Mouse (Mus musculus): ENCODE measurements around the gene Lyplal1.

Gene Lyplal1

DNA sequence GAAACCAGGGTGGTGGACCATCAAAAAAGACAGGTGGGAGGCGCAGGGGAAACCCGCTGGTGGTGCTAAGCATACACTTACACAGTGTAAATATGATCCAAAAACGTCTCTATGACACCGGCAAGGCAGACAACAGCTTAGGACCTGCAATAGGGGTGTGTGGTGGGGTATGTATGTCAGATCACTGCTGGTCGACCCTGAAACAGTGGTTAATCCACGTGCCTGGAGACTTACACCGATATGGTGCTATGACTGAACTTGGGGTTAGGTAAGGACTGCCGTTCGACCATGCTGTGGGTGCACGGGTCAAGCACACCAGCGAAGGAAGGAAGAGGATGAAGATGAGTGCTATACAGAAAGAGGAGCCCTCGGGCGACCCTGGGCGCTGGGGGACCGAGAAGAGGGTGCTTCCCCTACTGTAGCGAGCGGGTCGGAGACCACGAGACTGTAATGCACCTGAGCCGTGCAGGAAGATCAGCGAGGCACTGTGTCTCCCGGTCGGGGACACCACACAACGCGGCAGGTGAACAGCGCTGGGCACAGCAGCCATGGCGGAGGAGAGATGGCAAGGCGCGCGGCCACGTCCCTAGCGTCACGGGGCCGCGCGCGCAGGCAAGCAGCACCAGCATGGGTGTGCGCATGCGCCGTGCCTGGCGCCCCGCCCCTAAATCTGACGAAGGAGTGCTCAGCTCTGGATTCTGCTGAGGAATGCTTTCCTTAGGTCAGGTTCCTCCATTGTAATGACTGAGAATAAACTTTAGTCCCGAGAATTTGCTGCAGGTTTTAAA, at the start of gene Lyplal1:
Gene Lyplal1, minus strand, starts transcription at position 610 of the 788 bp plus-strand sequence.
- DNase-seq (ENCODE audit: low read depth, low spot score) = peak; percentile 75

DNA sequence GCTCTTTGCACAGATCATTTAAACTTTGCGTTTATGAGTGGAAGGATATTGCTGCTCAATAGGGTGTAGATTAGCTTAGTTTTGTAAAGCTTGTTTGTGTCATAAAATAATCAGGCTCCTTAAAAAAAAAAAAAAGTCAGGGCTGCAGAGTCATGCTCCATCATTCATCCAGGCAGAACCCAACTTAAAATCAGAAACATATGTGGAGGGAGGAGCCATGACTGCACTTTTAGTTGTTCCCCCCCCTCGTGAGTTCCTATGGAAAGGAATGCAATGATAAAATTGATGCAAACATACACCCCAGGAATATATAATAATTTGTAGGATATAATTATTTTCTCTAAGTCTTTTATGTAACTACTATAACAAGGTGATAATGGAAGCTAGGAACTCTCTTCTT, 46.5 kb upstream of the Lyplal1 start:
- no peak for DNase-seq (ENCODE audit: low read depth, low spot score)

DNA sequence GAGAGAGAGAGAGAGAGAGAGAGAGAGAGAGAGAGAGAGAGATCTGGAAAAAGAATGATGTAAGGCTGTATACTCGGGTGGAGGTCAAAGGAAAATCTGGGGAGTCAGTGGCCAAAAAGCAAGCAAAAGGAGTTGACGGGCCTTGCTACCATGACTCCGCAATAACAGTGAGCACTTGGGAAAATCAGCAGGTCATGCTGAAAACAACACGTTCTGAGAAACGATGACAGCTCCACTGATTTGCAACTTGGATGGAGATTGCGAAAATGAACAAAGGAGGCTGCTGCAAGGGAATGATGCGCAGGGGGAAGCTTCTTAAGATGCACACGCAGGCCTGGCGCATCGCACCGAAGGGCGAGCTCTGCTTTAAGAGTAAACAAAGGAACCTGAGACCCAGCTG, 46.1 kb upstream of the Lyplal1 start:
- no peak for DNase-seq (ENCODE audit: low read depth, low spot score)

DNA sequence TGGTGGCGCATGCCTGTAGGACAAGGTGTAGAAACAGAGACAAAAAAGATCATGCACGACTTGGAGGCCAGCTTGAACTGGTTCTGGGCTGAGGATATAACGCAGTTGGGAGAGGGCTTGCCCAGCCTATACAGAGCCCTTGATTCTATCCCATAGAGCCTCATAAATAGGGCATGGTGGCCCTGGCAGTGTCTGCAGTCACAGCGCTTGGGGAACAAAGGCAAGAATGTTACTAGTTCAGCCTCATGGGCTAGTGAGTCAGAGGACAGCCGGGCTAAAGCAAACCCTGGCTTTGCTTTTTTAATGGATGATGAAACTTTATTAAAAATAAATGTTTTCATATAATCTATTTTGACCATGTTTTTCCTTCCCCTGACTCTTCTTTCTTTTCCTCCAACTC, 33.3 kb upstream of the Lyplal1 start:
- no peak for DNase-seq (ENCODE audit: low read depth, low spot score)

DNA sequence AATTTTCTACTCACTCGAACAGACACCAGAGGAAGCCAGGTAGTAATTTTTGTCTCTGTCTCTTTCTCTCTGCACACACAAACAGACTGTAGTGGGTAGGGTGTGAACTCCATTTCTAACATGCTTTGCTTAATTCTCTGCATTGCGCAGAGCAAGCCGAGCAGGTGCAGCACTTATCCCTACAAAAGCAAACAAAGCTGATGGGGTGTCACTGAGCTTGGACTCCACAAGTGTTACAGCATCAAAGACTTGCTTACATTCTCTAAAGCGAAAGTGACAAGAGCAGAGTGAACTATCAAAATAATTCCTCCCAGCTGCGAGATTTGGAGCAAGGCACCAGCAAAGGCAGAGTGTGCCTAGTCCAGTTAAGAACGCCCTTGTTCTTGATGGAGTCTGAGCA, 28.3 kb upstream of the Lyplal1 start:
- DNase-seq (ENCODE audit: low read depth, low spot score) = no peak

DNA sequence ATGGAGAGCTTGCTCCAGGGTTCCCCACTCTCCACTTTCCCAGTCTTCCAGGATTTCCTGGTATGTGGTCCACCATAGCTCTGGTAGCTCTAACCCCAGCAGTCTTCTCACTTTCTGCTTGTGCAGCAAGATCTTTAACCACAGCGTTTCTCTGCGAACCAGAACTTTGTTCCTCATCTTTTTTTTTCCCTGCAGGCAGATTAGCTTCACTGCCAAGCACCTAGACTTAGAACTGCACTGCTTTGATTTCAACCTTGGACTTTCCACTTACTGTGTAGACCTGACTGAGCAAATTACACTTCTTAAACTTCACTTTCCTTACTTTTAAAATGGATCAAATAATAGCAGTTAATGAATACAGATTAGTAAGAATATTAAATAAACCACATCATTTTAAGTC, 23.1 kb upstream of the Lyplal1 start:
- no peak for DNase-seq (ENCODE audit: low read depth, low spot score)

DNA sequence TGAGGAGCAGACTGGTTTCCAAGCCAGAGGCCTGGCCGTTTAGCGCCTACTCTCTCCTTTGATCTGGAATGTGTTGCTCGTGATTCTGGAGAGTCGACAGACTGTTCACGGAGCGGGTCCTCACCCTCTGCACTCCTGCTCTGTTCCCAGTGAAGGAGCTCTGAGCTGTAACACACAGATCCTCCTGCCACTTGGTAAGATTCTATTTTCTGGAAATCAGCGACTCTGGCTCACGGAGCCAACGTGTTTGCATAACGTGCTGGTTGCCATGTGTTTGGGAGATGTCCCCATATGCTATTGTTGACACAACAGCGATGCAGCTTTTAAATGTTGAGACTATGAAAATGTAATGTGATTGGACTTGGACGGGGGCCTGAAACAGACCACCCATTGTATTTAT, 20.8 kb upstream of the Lyplal1 start:
- DNase-seq (ENCODE audit: low read depth, low spot score) = no peak

DNA sequence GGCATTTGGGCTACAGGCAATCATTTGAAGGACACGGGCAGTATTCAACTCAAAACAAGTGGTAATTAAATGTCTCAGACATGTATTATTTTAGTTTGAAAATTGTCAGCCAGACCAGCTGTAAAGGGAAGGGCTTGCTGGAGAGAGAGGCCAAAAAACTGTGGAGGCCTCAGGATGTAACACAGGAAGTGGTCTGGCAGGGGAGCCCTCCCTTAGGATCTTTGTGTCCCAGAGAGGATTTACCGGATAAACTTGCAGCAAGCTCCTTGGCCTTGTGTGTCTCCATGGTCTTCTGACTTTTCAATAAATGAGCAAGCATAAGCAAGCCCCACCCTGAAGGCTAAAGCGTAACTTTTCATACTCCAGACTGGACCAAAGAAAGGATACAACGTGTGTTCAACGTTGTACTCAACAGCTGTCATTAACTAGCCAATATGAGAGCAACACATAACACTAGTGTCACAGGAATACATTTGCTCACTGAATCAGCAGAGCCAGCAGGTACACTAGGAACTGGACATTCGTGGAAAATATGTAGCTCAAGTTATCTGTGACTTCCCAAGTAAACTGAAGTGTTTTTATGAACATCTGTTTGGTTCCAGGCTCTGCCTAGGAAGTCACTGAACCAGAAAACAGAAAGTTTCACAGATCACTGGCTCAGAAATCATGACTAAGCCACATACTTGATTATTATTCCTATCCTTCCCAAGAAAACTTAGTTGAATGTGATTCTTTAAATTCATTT, 19.7 kb upstream of the Lyplal1 start:
- no peak for DNase-seq (ENCODE audit: low read depth, low spot score)

DNA sequence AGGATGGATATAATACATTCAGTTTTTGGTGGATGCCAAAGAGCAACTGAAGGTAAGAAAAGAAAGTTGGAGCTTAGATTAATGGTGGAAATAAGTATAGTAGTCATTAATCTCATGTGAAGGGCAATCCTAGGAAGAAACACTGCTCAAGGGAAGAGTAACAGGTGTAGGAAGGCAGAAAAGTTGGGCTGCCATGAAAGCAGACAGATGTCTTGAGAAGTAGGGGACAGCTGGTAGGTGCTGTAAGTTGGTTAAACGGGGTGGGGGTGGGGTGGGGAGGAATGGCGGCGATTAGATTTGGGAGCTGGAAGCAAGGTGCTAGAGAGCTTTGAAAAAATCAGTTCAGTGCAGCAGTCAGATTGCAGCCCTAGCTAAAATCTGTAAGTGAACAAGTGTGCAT, 14.4 kb upstream of the Lyplal1 start:
- DNase-seq (ENCODE audit: low read depth, low spot score) = no peak

DNA sequence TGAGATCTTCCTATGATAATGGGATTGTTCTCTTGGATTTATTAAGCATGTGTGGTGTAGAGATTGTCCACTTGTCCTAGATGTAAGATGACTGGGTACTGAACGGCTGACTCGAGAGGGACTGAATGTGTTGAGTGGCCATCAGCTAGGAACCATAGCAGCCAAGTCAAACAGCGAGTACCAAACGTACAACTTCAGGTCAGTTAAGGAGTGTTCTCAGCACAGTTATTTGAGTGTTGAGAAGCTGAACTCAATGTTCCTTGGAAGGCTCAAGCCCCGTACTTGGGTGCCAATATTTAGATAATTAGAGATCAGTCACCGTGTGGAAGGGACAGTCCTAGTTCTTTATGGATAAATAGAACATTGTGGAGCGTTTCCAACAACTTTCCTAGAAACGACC, 11.8 kb upstream of the Lyplal1 start:
- no peak for DNase-seq (ENCODE audit: low read depth, low spot score)

DNA sequence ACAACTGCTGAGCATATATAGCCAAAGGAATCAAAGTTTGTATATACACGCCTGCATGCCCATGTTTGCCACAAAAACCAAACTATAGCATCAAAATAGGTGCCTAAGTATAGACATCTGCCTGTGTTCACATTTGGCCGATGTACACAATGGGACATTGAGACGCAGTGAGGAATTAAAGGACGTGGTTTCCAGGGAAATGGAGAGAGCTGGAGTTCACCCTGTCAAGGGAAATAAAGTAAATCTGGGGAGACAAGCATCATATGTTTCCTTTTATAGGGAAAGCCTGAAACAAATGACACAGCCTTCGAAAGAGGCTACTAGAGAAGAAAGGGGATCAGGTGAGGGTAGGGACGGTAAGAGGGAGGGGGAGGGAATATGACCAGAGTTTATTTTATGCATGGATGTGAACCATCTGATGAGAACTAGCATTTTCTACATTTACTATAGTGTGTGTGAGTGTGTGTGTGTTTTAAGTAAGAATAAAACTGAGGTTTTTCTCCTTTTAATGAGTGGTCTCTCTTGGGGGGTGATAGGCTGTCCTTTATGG, 9.3 kb upstream of the Lyplal1 start:
- DNase-seq (ENCODE audit: low read depth, low spot score) = no peak

DNA sequence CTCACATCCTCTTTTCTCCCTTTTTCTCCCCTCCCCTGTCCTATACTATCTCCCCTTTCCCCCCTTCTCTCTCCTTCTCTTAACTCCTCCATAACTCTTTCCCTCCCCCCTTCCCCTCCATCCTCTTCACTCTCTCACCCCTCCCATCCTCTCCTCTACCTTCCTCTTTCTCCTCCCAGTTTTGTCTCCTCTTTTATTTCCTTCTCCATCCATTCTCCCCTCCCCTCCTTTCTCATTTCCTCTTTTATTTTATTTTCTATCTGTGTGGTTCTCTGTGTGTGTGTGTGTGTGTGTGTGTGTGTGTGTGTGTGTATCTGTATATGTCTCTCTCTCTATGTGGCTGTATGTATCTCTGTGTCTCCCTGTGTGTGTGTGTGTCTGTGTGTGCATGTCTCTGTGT, 6.6 kb upstream of the Lyplal1 start:
- DNase-seq (ENCODE audit: low read depth, low spot score) = no peak

DNA sequence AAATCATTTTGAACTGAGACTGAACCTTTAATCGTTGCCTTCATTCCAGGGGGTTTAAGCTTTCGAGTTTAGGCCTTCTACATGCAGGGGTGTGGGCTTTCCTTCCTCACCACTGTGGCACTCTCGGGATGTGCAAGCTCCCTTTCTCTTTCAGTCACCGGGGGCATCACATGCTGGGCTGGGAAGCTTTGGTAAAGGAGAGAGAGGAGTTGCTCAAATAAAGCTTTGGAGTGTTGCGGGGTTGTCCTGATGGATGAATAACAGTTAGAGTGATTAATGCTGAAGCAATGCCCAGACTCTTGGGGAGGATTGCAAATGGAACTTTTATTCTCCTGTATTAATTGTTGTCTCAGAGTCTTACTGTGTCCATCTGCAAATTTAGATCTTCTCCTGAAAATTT, 2.7 kb upstream of the Lyplal1 start:
- DNase-seq (ENCODE audit: low read depth, low spot score) = no peak

DNA sequence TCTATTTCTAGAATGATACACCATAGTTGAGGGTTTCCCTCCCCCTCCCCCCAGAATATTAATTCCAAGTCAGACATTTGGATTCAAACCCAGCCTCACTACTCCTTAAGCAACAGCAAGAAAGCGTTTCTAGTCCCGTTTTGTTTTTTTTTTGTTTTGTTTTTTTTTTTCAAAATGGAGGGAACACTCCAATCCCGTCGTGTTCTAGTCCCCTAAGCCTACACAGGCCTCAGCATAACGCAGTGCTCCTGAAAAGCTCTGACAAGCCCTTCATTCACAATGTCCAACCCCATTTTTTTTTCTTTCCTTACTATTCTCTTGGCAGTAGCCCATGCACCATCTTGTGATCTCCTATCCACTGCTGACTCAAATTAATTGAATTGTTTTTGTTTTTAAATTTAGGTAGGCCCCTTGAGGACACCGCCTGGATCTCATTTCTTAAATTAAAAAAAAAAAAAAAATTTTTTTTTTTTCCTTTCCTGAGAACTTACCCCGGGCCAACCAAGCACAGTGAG, 967 bp downstream of the Lyplal1 start:
- DNase-seq (ENCODE audit: low read depth, low spot score) = no peak

DNA sequence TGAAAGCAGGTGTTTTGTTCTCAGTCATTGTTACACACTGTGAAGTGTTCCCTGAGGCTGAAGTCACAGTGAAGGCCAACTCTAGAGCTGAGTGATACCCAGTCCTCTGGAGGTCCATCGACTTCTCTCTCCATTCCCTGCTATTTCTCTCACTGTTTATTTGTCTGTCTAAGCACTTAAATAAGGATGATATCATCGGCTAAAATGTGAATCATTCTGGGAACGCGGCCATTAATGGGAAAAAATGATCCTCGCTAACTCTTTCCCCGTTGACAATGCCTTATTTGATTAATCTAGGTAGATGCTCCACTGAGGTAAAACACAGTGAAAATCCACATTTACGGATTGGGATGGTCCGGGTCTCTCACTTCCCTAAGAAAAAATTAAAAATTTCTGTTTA, 14.8 kb downstream of the Lyplal1 start:
- DNase-seq (ENCODE audit: low read depth, low spot score) = no peak

DNA sequence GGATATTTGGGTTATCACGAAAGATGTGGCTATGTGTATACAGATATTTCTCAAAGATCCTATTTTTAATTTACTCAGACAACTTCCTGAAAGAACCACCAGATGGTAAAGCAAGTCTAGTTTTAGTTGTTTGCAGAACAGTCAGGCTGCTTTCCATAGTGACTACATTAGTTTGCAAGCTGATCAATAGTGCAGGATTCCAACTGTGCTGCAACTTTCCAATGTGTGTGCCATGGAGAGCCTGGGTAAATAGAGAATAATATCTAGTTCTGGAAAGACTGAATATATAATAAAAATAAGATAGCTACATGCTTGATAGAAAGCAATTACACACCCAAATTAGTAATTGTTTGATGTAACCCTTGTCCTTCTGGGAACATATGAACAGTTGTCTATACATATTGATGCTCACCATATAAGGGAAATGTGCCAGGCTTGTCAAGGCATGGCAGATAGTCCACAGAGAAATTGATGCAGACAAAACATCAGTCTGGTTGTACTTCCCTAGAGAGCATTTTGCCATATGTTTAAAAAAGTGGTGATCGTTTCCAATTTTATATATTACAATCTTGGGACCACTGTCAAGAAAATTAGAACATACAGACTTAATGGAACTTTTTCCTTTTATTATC, 50.7 kb downstream of the Lyplal1 start:
- DNase-seq (ENCODE audit: low read depth, low spot score) = no peak

DNA sequence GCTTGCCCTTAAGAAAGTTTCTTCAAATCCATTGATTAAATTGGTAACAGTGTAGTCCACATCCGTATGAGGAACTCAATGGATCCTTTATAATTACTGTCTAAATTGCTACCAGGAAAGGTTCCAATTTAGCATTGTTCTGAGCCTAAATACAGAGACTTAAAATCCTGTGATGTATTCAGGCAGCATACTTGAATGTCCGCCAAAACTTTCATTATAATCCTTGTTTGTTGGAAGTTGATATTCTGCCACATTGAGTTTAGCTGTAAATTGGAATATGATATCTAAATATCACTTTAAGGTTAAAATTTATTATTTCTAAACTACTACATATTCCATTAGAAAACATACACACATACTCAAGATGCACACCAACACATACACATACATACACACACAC, 57.1 kb downstream of the Lyplal1 start:
- no peak for DNase-seq (ENCODE audit: low read depth, low spot score)

DNA sequence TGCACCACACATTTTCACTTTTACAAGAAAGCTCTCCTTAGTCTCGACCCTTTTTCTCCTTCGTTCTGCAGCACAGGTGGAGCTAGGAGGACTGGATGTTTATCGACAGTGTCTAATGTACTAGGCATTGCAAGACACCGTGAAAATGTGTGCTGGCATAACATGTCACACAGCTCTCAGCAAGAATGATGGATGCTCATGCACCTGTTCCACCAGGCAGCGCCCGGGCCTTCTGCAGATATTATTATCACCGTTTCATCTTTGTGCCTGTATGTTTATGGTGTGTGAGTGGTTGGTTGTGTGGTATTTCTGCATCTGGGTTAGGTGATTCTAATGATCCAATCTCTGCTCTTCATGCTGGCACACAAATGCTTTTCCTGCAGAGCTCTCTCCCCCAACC, 62.9 kb downstream of the Lyplal1 start:
- DNase-seq (ENCODE audit: low read depth, low spot score) = no peak

DNA sequence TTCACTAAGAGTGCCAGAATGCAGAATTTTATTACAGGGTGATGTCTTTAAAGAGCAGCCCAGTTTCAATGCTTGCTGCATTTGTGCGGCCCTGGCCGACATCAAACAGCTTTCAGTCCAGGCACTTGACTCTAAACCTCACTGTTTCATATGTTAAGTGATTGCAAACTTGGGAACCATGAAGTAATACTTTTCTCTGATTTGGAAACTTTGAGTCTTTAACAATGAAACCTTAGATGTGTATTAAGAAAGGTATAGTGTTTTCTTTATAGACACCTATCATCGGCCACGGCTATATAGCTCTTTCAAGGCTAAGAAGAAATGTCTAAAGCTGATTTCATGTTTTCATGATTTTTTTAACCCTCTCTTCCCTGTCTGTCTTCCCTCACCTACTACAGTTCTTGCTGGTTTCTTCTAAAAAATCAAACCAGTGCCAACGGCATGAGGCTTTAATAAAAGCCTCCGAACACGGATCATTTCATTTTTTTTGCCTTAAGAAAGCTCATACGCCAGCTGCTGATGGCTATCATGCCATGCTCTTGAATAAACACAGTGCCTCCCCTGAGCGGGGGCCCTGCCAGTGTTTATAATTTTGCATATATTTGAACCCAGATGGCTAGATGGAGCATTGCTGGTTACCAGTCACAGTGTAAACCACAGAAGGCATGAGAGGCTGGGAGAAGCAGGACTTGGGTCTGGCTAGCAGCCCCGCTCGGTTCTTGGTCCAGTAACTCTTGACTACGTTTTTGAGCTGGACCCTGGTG, 63.6 kb downstream of the Lyplal1 start:
- DNase-seq (ENCODE audit: low read depth, low spot score) = no peak

DNA sequence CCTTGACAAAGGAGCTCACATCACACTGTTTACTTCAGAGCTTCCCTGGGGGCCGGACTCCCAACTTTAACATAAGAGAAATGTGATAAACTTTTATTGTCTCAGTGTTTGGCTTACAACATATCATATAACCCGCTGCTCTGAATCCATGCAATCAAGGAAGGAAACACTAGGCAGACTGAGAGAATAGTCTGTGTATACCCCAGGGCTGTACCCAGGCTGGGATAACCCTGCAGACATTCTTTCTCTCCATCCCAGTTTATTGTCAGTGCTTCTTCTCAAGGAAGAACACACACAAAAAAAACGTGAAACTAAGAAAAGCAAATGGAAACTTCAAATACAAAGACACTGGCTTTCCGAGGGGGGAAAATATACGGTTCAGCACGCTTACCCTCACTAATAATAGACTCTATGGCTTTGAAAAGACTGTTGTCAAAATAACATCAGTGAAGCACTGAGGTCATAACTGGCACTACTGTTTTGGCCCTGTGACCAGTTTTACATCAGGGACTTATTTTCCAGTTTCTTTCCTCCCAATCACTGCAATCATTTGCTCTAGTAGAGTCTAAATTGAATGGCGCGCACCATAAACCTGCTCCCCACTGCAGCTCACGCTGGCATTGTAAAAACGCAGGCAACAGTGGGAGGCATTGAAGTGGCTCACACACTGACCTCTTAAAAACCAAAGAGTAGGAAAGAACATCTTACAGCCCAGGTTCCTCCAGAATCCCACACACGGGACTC, 73.2 kb downstream of the Lyplal1 start:
- DNase-seq (ENCODE audit: low read depth, low spot score) = no peak

DNA sequence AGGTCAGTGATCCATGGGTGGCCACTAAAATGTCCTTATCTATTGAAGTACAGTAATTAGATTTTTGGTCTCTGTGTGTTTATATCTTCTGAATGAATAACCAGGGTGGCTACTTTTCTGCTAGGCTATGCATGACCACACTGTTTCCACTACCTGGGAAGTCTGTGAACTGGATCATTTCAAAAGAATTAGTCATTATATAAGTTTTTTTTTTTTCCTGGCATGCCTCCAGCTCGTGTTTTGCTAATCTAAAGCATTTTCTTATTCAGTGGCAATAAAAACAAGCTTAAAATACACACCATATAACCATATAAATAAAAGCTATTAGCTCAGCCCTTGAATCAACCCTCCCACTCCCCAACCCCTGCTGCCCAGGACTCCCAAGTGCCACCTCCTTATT, 75.3 kb downstream of the Lyplal1 start:
- no peak for DNase-seq (ENCODE audit: low read depth, low spot score)
